Mouse (Mus musculus) lung, postnatal 0 days (tissue): ENCODE results near the gene Bach2. TPM values are rescaled to one million over a fixed set of nuclear protein-coding genes. Genes with fewer than 3 reads are reported as not detected.

Experiments
- ATAC-seq: fragments of 200-750 bp; cut with Nextera tagmentation; 2 replicates; pipeline ENCODE4 v1.8.0; 2017; ENCODE audit warnings: moderate library complexity
- DNase-seq: peaks from one replicate; pipeline ENCODE4 v3.0.0-alpha.2; 2016; ENCODE audit warnings: low spot score
- H3K27ac ChIP-seq: fragments of 300-500 bp; sonication (generic); 2 replicates; pipeline ENCODE4 v1.5.1; 2014; ENCODE audit warnings: antibody characterized with exemption, mild to moderate bottlenecking, low read length, mixed read lengths
- H3K27me3 ChIP-seq: fragments of 300-500 bp; sonication (generic); replicated peaks from 2 replicates; pipeline ENCODE4 v1.6.1; 2014; ENCODE audit warnings: low read length, mixed read lengths; ENCODE audit not compliant: insufficient read depth
- H3K36me3 ChIP-seq: fragments of 300-500 bp; sonication (generic); 2 replicates; pipeline ENCODE4 v1.6.1; 2014; ENCODE audit warnings: low read length, mixed read lengths; ENCODE audit not compliant: insufficient read depth
- H3K4me1 ChIP-seq: fragments of 300-500 bp; sonication (generic); 2 replicates; pipeline ENCODE4 v1.6.1; 2014; ENCODE audit warnings: antibody characterized with exemption, low read depth, low read length, mixed read lengths; ENCODE audit not compliant: insufficient read depth
- H3K4me2 ChIP-seq: fragments of 300-500 bp; sonication (generic); replicated peaks from 2 replicates; pipeline ENCODE4 v1.6.1; 2014; ENCODE audit warnings: low read depth, mild to moderate bottlenecking, low read length, moderate library complexity, mixed read lengths
- H3K4me3 ChIP-seq: fragments of 300-500 bp; sonication (generic); 2 replicates; pipeline ENCODE4 v1.5.1; 2014; ENCODE audit warnings: low read depth, low read length
- H3K9ac ChIP-seq: fragments of 300-500 bp; sonication (generic); replicated peaks from 2 replicates; pipeline ENCODE4 v1.6.1; 2014; ENCODE audit warnings: low read depth, mild to moderate bottlenecking
- H3K9me3 ChIP-seq: fragments of 300-500 bp; sonication (generic); 2 replicates; pipeline ENCODE4 v1.6.1; 2016; ENCODE audit warnings: low read length, mixed read lengths
- CTCF ChIP-seq: IDR thresholded peaks from 2 replicates; pipeline ENCODE4 v1.5.1; 2016; ENCODE audit warnings: antibody characterized with exemption, mild to moderate bottlenecking
- EP300 ChIP-seq: IDR thresholded peaks from 2 replicates; pipeline ENCODE4 v1.6.1; 2016; ENCODE audit warnings: antibody characterized with exemption, mild to moderate bottlenecking, control low read depth
- WGBS: fragments of 180-500 bp; shearing (Covaris S2); extraction: QIAGEN DNeasy Blood & Tissue Kit; methylation state at CpG from one replicate; pipeline ENCODE4 v1.1.7; 2014; 5-methylcytosine and 5-hydroxymethylcytosine counted together
- polyA plus RNA-seq: library from polyadenylated mRNA; unstranded; fragments of >200 nt; fragmentation: Nextera tagmentation; extraction: Ambion mirVana; gene quantifications from 2 replicates; pipeline ENCODE4 v1.2.1, GENCODE M21; 2015

Gene Bach2
- polyA plus RNA-seq, 1 experiment from 2014 or later = 8.8 TPM

DNA sequence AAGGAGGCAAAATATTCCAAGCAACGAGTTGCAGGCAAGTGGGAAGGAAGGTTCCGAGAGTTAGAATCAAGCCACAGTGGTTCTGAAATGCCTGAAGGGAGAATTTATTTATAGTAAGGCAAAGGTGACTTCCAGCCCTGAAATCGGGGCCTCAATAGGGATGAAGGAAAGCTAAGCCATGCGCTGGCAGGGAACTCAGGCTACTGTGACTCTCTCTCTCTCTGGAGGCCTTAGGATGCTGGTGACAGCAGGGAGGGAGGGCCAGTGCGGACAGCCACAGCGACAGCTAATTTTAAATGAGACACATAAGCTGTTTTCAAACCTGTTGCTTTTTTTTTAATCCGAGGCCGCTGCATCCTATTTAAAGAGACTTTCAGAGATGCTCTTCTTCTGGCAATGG is 270.4 kb downstream of the Bach2 start:
- H3K4me2 ChIP-seq = no peak overlapping the region
- H3K4me3 ChIP-seq = no peak overlapping the region
- H3K9me3 ChIP-seq = no peaks in the 10 kb centered on the region
- no peak for ATAC-seq
- H3K27me3 ChIP-seq = no peaks in the 10 kb centered on the region
- DNase-seq = no peak
- H3K36me3 ChIP-seq = no peaks in the 10 kb centered on the region
- TF ChIP-seq EP300 = no peak
- TF ChIP-seq CTCF = no peak
- H3K4me1 ChIP-seq = 0 out of 2 replicates have a peak, but pooled peaks cover 3% of the 10 kb centered on the region
- no peak overlapping the region for H3K27ac ChIP-seq
- WGBS = 56% methylated on average over 8 of the region's 8 CpGs
- H3K9ac ChIP-seq = no peak overlapping the region

DNA sequence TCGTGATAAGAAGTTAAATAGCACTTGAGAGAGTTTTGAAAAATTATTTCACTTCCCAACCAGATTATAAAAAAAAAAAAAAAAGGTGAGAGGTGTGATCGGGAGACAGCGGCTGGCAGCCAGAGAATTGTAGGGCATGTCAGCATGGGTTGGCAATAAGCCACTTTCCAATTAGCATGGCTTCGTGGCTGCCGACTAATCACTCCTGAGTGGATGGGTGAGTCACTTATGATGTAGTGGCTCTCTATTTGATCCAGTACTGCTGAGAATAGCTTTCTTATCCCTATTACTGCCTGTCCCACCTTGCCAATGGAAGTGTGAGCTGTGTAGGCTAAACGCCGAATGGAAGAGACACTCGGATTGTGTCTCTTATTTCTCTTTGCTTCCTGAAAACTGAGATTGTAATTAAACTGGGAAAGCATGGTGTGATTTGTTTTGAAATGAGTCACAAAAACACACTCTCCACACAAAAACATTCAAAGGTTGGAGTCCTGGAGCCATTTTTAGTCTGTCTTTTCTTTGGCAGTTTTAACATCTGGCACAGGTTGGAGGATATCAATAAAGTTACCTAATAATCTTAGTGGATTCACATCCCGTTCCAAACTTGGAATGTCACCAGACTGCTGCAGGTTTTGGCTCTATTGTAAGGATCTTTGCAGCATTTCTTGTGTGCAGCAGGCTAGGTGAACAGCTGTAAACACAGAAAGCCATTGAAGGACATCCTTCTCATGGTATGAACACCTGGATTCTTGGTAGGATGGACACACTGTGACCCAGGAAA is 271.4 kb downstream of the Bach2 start:
- Histone ChIP-seq H3K4me3 (no peak overlapping the region), H3K9ac (no peak overlapping the region), H3K36me3 (no peaks in the 10 kb centered on the region), H3K27me3 (no peaks in the 10 kb centered on the region), H3K27ac (no peak overlapping the region), H3K4me1 (0 out of 2 replicates have a peak, but pooled peaks cover 3% of the 10 kb centered on the region), H3K4me2 (no peak overlapping the region), H3K9me3 (no peaks in the 10 kb centered on the region)
- DNase-seq = peak; percentile 35
- peak; percentile 27; the same call in 1 of the 2 replicates for ATAC-seq
- WGBS = 49% methylated on average over 9 of the region's 9 CpGs
- TF ChIP-seq CTCF (no peak), EP300 (no peak)

- H3K4me3 ChIP-seq = no peak overlapping the region
- no peak for TF ChIP-seq CTCF
- no peak for TF ChIP-seq EP300
- H3K27me3 ChIP-seq = no peaks in the 10 kb centered on the region
- H3K36me3 ChIP-seq = no peaks in the 10 kb centered on the region
- H3K4me1 ChIP-seq = 0 out of 2 replicates have a peak, but pooled peaks cover 3% of the 10 kb centered on the region
- H3K9ac ChIP-seq = no peak overlapping the region
- DNase-seq (no peak), ATAC-seq (no peak)
- no peaks in the 10 kb centered on the region for H3K9me3 ChIP-seq
- H3K27ac ChIP-seq = no peak overlapping the region
- no peak overlapping the region for H3K4me2 ChIP-seq
- 55% methylated on average over 7 of the region's 7 CpGs for WGBS
Observed at GRCm38 (mm10) chr4:32510940-32511339, 272.3 kb downstream of the Bach2 start.

DNA sequence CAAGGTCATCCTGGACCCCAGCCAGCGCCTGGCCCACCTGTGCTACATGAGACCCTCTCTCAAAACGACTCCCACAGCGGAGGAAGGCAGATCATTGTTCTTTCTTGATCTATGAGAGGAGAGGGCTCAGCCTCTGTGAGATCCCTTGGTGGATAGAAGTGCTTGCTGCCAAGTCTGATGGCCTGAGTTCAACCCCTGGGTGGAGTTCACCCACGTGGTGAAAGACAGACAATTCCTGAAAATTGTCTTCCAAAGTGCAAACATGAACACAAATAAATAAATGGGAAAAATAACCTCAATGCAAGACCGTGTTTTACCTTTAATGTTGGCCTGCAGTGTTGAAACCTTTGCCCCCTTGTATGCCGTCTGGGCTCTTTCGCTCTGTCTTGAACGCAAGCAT is 277.5 kb downstream of the Bach2 start:
- ATAC-seq = no peak
- no peaks in the 10 kb centered on the region for H3K9me3 ChIP-seq
- H3K27ac ChIP-seq = no peak overlapping the region
- H3K4me3 ChIP-seq = no peak overlapping the region
- H3K27me3 ChIP-seq = no peaks in the 10 kb centered on the region
- DNase-seq = no peak
- no peak overlapping the region for H3K9ac ChIP-seq
- no peak for TF ChIP-seq CTCF
- peaks cover 16% of the 10 kb centered on the region; the same call in 1 of the 2 replicates for H3K4me1 ChIP-seq
- WGBS = 86% methylated on average over 8 of the region's 8 CpGs
- H3K4me2 ChIP-seq = no peak overlapping the region
- no peaks in the 10 kb centered on the region for H3K36me3 ChIP-seq

DNA sequence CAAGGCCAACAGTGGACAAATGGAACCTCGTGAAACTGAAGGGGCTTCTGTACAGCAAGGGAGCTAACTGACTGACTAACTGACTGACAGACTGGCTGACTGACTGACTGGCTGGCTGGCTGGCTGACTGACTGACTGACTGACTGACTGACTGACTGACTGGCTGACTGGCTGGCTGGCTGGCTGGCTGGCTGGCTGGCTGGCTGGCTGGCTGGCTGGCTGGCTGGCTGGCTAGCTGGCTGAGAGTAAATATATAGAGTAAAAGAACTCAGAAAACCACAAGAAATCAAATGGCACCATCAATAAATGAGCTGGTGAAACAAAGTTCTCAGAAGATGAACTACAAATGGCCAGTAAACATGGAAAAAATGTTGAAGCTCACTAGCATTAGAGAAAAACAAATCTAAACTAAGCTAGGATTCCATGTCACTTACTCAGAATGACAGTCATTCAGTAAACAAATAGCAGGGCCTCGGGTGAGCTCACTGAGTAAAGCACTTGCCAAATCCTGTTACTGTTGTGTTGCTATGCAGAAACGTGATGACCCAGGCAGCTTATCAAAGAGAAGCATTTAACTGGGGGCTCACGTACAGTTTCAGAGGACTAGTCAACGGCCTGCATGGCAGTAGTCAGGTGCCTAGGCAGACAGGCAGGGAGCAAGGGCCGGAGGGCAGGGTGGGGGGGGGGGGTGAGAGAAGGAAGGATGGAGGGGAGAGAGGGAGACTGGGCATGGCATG is 280.4 kb downstream of the Bach2 start:
- Histone ChIP-seq H3K4me1 (peaks cover 24% of the 10 kb centered on the region), H3K4me3 (no peak overlapping the region), H3K9me3 (no peaks in the 10 kb centered on the region), H3K36me3 (no peaks in the 10 kb centered on the region), H3K4me2 (no peak overlapping the region), H3K9ac (no peak overlapping the region), H3K27me3 (no peaks in the 10 kb centered on the region), H3K27ac (peak overlapping the region; percentile 57)
- no peak for TF ChIP-seq CTCF
- peak; percentile 79 for TF ChIP-seq EP300
- WGBS = 17% methylated on average over 5 of the region's 6 CpGs
- ATAC-seq (peak; percentile 76), DNase-seq (peak; percentile 93)

DNA sequence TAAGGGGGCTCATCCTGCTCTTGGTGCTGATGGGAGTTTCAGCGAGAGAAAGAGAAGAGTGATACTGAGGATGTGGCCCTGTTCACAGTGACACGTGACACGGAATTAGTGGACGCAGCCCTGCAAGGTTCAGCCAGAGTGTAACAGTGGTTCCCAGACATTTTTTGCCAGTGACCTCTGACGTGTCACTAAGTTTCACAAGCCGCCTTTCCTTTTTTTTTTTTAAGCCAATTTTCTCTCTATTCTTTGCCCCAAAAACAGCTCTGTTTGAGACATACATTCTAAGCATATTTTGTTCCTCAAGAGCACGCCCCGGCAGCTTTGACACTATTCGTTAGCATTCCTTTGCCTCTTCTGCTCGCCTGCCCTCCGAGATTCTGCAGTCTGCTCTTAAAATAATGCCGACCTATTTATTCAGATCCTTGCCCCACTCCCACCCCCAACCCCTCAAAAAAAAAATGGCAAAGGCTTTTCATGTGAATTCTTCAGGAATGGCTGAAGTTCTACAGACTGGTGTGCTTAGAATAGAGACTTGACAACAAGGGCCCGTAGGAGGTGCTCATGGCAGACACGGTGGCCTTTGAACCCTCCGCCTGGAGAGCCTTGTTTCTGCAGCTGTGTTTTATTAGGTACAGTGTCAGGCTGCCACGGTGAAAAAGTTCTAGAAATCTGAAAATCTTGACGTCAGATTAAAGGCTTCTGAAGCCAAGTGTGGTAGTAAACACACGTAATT is 282.2 kb downstream of the Bach2 start:
- DNase-seq = peak; percentile 89
- Histone ChIP-seq H3K4me2 (no peak overlapping the region), H3K27ac (peak overlapping the region; percentile 65), H3K9ac (no peak overlapping the region), H3K27me3 (no peaks in the 10 kb centered on the region), H3K9me3 (no peaks in the 10 kb centered on the region), H3K4me3 (no peak overlapping the region), H3K4me1 (peaks cover 27% of the 10 kb centered on the region), H3K36me3 (no peaks in the 10 kb centered on the region)
- ATAC-seq = peak; percentile 72
- WGBS = 33% methylated on average over 18 of the region's 18 CpGs
- peak; percentile 59 for TF ChIP-seq EP300
- no peak for TF ChIP-seq CTCF
